Mouse (Mus musculus): Measurements from ENCODE around the gene Pvalb. TPM values are rescaled to one million over a fixed set of nuclear protein-coding genes. Genes with fewer than 3 reads are reported as not detected.

Gene Pvalb
- not detected in 4 replicates for total RNA-seq (2023; ENCODE audit: inconsistent age)

DNA sequence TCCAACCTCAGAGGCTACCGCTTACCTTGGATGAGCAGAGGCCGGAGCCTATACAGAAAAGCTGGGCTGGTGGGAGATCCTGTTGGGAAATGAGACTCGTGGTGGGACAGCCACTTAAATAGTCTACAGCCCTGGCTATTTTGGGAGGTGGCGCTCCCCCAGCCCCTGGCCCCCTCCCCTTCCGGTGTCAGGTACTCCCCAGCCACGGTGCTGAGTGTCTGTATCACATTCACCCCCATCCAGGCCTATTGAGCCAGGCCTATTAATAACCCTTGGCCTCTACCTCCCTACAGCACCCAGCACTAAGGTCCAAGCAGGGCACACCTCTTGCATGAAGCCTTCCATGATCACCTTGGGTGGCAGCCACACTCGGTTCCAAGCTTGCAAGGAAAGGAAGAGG is at the start of gene Pvalb:
TSS of gene Pvalb (minus strand) at position 89 of the 400 bp plus-strand sequence.

DNA sequence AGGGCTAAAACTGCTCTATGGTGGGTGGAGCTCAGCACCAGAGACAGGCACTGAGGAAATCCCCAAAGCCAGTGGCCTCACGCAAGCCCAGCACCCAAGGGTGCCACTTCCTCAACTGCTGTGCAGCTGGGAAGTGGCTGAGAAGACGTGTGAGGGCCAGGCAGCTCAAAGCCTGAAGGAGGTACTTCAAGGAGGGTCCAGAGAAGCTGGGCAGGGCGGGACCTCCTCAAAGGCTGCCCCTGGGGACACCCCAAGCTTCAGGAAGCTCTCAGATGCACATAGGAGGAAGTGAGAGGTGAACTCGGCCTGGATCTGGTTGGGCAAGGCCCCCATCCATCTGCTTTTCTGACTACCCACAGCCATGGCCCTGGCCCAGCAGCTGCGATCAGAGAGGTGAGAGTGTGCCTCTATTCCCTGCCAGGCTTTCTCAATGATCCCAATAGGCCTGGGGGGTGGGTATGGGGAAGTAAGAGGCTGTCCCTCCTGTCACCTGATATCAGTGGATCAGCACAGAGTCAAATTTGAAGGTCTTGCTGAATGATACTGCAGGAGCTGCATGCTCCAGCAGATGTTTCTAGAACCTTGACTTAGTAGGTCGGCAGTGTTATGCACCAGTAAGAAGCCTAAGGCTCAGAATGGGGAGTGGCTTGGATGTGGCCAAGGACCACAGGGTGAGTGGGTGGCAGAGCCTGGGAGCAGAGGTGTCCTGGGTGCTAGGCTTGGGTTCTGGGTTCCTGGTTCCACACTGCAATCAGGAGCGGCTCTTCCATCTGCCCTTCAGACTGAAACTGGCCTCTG is 38.7 kb upstream of the Pvalb start, which contains the start of gene Ncf4:
TSS of gene Ncf4 (plus strand) at position 107 of the 798 bp plus-strand sequence.

DNA sequence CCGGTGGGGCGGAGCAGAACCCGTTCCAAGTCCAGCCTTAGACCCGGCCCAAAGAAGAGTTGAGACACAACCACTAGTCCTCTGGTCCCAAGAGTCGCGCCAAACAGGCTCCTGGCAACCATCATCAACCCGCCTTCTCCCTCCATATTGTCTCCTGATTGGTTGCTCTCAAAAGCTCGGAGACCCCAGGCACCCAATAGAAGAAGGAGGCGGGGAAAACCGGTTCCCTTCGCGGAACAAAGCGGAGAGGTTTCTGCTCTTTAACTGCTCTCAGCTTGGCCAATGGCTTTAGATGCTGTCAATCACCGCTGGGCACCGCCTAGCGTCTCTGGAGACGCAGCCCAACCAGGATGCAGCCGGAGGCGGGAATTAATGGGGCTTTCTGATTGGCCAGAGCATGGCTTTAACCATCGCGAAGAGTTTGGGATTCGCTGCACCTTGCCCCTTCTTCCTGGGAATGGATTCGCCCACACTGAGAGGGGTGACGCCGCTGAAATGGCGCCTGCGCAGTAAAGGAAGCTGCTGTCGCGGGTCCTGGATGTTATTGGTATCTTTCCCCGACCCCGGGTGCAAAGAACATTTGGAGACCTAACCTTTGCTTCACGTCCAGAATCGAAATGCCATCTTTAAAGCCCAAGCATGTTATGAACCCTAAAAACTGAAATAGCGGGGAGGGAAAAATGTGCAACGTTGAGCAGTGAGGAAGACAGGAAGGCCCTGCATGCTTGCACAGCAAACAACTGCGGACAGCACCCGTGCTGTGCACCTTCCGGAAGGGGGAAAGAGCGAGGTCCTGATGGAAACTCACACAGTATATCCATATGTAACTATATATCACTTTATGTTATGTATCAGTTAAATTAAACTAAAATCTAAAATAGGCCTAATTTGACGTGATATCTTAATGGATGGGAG is 32.0 kb downstream of the Pvalb start, which contains the start of gene Ift27:
TSS of gene Ift27 (minus strand) at position 136 of the 915 bp plus-strand sequence.

Other genes starting within 250 kb of the Pvalb start
- gene Foxred2, start 249.7 kb downstream of the Pvalb start, total RNA-seq (2023; ENCODE audit: inconsistent age): 8.8 to 10.2 TPM (median 9.5 TPM) in 4 replicates
- gene Eif3d, start 235.6 kb downstream of the Pvalb start, total RNA-seq (2023; ENCODE audit: inconsistent age): 157 to 171 TPM (median 161 TPM) in 4 replicates
- gene Cacng2, start 86.4 kb downstream of the Pvalb start, total RNA-seq (2023; ENCODE audit: inconsistent age): not detected in 4 replicates
- 38.3 to 40.6 TPM (median 39.6 TPM) in 4 replicates for gene Ift27, start 32.3 kb downstream of the Pvalb start, total RNA-seq (2023; ENCODE audit: inconsistent age)
- 273 to 314 TPM (median 305 TPM) in 4 replicates for gene Ncf4, start 38.4 kb upstream of the Pvalb start, total RNA-seq (2023; ENCODE audit: inconsistent age)
- 0.42 to 1.9 TPM (median 0.95 TPM) in 4 replicates for gene Csf2rb2, start 99.3 kb upstream of the Pvalb start, total RNA-seq (2023; ENCODE audit: inconsistent age)
- gene Csf2rb, start 119.4 kb upstream of the Pvalb start, total RNA-seq (2023; ENCODE audit: inconsistent age): 24.3 to 48.8 TPM (median 30.5 TPM) in 4 replicates
- not detected in 4 replicates for gene Tex33, start 189.5 kb upstream of the Pvalb start, total RNA-seq (2023; ENCODE audit: inconsistent age)
- 1.5 to 3.0 TPM (median 1.7 TPM) in 4 replicates for gene Tst, start 199.5 kb upstream of the Pvalb start, total RNA-seq (2023; ENCODE audit: inconsistent age)
- 21.0 to 27.2 TPM (median 24.3 TPM) in 4 replicates for gene Mpst, start 200.0 kb upstream of the Pvalb start, total RNA-seq (2023; ENCODE audit: inconsistent age)
- 0.42 TPM in 1 of 4 replicates, not detected in the others for gene Kctd17, start 222.2 kb upstream of the Pvalb start, total RNA-seq (2023; ENCODE audit: inconsistent age)

Data from B cell, adult (primary cell).